Mouse (Mus musculus): ENCODE data around the gene Prss58.

The Prss58 gene

DNA sequence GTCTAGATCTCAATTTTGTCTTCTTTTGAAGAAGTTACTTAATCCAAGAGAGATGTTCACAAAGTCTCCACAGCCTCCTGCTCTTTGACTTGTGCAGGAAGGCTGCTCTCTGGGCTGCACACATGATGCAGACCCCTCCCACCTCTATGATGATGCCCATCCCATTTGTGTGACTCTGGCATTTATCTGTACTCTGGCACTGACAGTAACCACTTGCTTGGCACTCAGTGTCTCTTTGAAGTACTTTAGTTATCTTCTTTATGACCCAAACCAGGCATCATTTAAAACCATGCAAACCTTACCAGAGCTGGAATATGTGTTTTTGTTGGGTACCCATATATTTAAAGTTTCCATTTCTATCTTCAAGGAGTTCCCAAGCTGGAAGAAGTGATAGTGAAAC is at the start of gene Prss58:
Gene Prss58 (minus strand): TSS at position 101 of the 400 bp plus-strand sequence.
- DNase-seq = no peak

DNA sequence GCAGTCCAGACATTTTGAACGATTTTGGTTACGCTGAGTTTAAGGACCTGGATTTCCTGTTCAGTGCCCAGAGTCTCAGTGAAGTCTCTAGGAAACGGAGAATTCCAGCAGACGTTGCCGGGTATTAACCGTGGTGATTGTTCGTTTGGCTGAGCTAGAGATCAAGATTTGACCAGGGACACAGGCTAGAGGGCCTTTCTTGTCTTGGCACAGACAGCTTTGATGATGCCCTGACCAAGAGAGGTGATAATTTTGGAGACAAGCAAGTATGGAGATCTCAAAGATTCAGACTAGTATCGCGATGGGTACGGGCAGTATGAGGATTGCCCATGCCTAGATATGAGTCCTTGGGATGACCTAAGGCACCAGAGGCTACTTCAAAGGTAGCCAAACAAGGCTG is 40.3 kb upstream of the Prss58 start, which contains the start of gene 1700074P13Rik:
Gene 1700074P13Rik (minus strand): TSS at position 101 of the 400 bp plus-strand sequence.
- DNase-seq = no peak

DNA sequence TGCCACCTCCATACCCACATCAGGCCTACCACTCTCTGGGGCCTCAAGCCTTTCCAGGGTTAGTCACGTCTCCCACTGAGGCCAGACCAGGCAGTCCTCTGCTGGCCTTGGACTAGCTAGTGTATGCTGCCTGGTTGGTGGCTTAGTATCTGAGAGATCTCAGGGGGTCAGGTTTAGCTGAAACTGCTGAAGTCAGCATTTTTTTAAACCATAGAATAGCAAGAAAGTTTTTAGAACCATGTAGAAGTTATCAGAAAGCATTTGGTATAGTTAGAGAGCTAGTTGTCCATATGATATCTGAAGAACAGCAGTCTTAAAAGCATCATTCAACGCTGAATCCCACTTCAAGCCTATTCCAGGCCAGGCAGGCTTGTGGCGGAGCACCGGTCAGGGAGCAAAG is 19.8 kb upstream of the Prss58 start:
- no peak for DNase-seq

DNA sequence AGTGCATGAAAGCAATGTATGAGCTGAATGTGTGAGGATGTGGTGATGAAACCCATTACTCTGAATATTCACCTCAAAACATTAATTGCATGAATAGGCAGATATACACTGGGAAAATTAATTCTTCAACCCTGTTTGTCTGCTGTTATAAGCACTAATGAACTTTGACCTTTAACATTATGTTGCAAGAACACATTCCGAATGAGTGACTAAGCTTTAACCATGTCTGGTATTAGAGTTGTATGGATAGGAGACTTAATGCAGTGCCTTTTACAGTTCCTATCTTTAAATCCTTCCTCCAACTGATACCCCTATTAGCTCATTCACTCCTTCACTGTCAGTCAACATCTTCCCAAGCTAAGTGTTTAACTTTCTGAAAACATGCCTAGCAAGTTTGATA is 5.5 kb downstream of the Prss58 start:
- no peak for DNase-seq

DNA sequence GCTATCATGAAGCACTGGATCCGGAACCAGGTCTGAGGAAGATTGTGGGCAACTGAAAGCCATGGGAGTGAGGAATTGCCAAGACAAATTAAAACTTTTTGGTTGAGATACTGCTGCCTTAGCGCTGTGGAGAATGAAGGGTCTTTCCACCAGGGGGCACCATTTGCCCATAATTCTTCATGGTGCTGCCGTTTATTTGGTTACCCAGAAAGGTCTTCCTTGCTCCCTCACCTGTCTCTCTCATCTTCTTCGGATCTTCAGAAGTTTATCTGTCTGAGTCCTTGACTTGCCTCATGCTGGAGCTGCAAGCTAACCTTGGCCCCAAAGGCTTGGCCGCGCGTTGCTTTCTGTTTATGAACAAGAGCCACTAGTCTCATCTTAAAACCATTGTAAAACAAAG is 6.6 kb downstream of the Prss58 start:
- peak; percentile 19 for DNase-seq

DNA sequence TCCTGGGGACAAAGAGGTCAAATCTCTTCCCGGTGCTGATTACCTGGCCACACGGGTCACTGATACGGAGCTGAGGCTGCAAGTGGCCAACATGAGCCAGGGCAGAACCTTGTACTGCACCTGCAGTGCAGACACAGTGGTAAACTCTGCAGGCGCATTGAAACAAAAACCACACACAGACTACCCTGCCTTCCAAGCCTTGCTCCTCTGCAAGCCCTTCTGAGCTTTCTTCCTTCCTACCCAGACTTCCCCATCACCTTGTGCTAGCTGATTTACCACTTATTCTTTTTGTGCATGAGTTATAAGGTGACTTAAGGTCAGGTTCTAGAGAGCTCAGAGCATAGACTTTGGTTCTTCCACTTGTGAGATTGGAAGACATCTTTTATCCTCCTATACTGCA is 8.4 kb downstream of the Prss58 start:
- no peak for DNase-seq

DNA sequence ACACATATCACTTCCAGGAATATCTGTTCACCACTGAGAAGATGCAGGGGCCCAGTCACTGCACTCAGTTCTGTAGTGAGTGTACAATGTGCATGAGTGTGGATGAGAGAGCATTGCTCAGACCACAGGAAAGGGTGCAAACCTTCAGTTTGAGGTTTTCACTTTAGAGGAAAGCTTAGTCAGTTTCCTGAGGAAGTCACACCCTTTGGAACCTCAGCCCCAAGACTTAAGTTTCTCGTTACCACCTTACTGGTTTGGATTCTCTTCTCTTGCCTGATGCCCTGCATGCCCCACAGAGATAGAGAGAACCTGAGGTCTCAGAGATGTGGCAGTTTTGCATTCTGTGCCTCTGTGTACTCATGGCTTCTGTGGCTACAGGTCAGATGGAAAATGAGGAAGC is 9.2 kb downstream of the Prss58 start:
- DNase-seq = no peak

DNA sequence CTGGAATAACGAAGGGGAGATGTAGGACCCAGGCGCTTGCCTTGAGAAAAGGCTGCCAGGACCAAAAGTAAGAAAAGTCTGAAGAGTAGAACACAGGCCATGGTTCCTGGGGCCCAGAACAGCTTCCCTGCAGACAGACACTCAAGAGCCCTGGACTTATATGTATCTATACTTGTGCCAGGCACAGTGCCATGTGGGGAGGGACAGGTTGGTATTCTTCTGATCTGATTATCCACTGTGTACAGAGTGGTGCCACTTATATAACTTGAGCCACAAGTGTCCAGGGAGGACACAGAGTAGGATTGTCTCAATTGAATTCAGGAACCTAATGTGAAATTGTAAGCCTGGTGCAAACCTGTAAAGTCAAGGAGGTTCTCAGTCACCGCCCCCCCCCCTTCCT is 12.8 kb downstream of the Prss58 start, which contains the start of gene Moxd2:
Gene Moxd2 (minus strand): TSS at position 101 of the 400 bp plus-strand sequence.
- no peak for DNase-seq

DNA sequence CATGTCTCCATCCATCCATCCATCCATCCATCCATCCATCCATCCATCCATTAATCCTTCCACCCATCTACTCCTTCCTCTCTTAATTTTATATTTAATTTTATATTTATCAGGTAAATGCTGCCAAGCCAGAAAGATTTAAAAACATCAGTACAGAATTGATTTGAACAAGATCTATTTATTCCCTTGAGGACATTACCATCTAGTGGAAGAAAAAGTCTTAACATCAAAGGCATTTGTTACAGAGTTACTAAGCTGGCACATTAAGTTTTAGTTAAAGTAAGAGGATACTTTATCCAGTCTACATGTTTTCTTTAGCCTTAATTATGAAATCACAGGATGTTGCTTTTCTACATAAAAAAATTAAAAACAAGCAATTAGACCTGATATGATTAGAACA is 54.9 kb downstream of the Prss58 start:
- no peak for DNase-seq

Data from right cerebral cortex, adult 18-20 months (tissue).